20 mouse cellular contexts compared by ENCODE assay signal in the genomic region with DNA sequence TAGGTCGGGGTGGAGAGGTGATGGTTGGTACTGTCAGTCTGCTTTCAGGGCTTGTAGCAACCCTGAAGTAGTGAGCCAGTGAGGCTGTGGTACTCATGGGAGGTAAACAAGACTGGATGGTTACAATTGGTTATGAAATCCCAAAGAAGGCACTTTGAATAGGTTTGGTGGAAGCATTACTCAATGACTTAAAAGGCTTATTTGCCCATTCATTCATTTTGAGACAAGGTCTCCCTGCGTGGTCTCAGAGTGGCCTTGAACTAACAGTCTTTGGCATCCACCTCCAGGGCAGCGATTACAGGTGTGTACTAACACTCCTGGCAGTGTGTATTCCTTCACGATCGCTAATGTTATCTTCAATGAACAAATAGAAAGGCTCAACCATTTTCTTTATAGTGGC. TPM values are rescaled to one million over a fixed set of nuclear protein-coding genes. Genes with fewer than 3 reads are reported as not detected.
A peak's percentile ranks its signal among the peaks of the same experiment; 100 is the strongest.
DNase-seq lines count a peak whose midpoint lies in the region; ATAC-seq and TF ChIP-seq lines count a peak whose summit lies in the region.
"Had no signal": no experiment of that assay in that cellular context is flagged by ENCODE, and none has a peak within 500 bp of the region (broad histone marks: within the 10 kb centered on the region; RNA-seq: fewer than 3 reads in every experiment).

No protein-coding gene starts in this region.

- H3K9me3 ChIP-seq in liver, embryonic 13.5 days (replicated peaks) = no peaks in the 10 kb centered on the region
- H3K9me3 ChIP-seq in intestine, embryonic 14.5 days (ENCODE audit: control insufficient read depth, low read length) = no peaks in the 10 kb centered on the region
- H3K9me3 ChIP-seq in intestine, embryonic 16.5 days (ENCODE audit: control insufficient read depth, low read length) = no peaks in the 10 kb centered on the region
- H3K9me3 ChIP-seq in hindbrain, postnatal 0 days (ENCODE audit: low read length) = no peaks in the 10 kb centered on the region
- H3K9me3 ChIP-seq: embryonic facial prominence, embryonic 15.5 days; forebrain, embryonic 10.5 days; heart, embryonic 12.5 days; hindbrain, embryonic 10.5 days had no signal

- H3K36me3 ChIP-seq in liver, embryonic 13.5 days = peaks cover 9% of the 10 kb centered on the region; the same call in 1 of the 2 replicates
- H3K36me3 ChIP-seq in intestine, embryonic 14.5 days (ENCODE audit: control insufficient read depth, insufficient read depth, low read length) = no peaks in the 10 kb centered on the region
- no peaks in the 10 kb centered on the region for H3K36me3 ChIP-seq in intestine, embryonic 16.5 days (ENCODE audit: control insufficient read depth, insufficient read depth, low read length)
- H3K36me3 ChIP-seq in hindbrain, postnatal 0 days (ENCODE audit: insufficient read depth, low read length) = no peaks in the 10 kb centered on the region
- H3K36me3 ChIP-seq: embryonic facial prominence, embryonic 15.5 days; heart, embryonic 12.5 days had no signal

- peak overlapping the region; percentile 36; the same call in 1 of the 2 replicates for H3K27ac ChIP-seq in liver, embryonic 13.5 days
- H3K27ac ChIP-seq in intestine, embryonic 14.5 days (ENCODE audit: low read depth) = 0 out of 2 replicates have a peak overlapping the region, but pooled peaks have one; percentile 7
- peak overlapping the region; percentile 47 for H3K27ac ChIP-seq in intestine, embryonic 16.5 days (ENCODE audit: low read length)
- no peak overlapping the region for H3K27ac ChIP-seq in hindbrain, postnatal 0 days
- H3K27ac ChIP-seq: embryonic facial prominence, embryonic 15.5 days; forebrain, embryonic 10.5 days; hindbrain, embryonic 10.5 days had no signal

- 74% methylated on average over 5 of the region's 5 CpGs for WGBS in liver, embryonic 13.5 days (ENCODE audit: insufficient replicate concordance)
- 69% methylated on average over 5 of the region's 5 CpGs for WGBS in intestine, embryonic 14.5 days
- 62% methylated on average over 5 of the region's 5 CpGs for WGBS in intestine, embryonic 16.5 days
- WGBS in hindbrain, postnatal 0 days = 89% methylated on average over 5 of the region's 5 CpGs

- H3K9ac ChIP-seq in liver, embryonic 13.5 days = no peak overlapping the region
- H3K9ac ChIP-seq in intestine, embryonic 14.5 days (ENCODE audit: low read length) = no peak overlapping the region
- no peak overlapping the region for H3K9ac ChIP-seq in intestine, embryonic 16.5 days (ENCODE audit: low read depth, low read length)
- no peak overlapping the region for H3K9ac ChIP-seq in hindbrain, postnatal 0 days (replicated peaks; ENCODE audit: low read length)
- H3K9ac ChIP-seq: embryonic facial prominence, embryonic 15.5 days; heart, embryonic 12.5 days had no signal

- DNase-seq in liver, embryonic 13.5 days = no peak
- no peak for DNase-seq in liver
- DNase-seq in lung, postnatal 25 days (ENCODE audit: low spot score) = peak; percentile 14
- DNase-seq in lung, postnatal 36 days = no peak
- DNase-seq in intestine, embryonic 14.5 days (ENCODE audit: low spot score) = no peak
- DNase-seq in hindbrain, postnatal 0 days (ENCODE audit: low spot score) = no peak
- no peak for DNase-seq in left cerebral cortex, postnatal 4 days
- DNase-seq: cerebellum, adult 11 months; cerebellum, adult 8-10 months; cerebellum, postnatal 14 days; embryo, embryonic 11 days; gastrocnemius, adult 2 months; gastrocnemius, postnatal 25 days had no signal

- intact Hi-C loops in left cerebral cortex, postnatal 4 days (cut with DNase I) = no loop called here

- no peaks in the 10 kb centered on the region for H3K27me3 ChIP-seq in liver, embryonic 13.5 days
- no peaks in the 10 kb centered on the region for H3K27me3 ChIP-seq in intestine, embryonic 14.5 days (replicated peaks; ENCODE audit: control insufficient read depth, insufficient read depth, low read length)
- H3K27me3 ChIP-seq in intestine, embryonic 16.5 days (replicated peaks; ENCODE audit: control insufficient read depth, insufficient read depth, low read length) = no peaks in the 10 kb centered on the region
- no peaks in the 10 kb centered on the region for H3K27me3 ChIP-seq in hindbrain, postnatal 0 days (ENCODE audit: insufficient read depth, low read length)
- H3K27me3 ChIP-seq: embryonic facial prominence, embryonic 15.5 days; heart, embryonic 12.5 days had no signal

- no peak overlapping the region for H3K4me2 ChIP-seq in liver, embryonic 13.5 days
- no peak overlapping the region for H3K4me2 ChIP-seq in intestine, embryonic 14.5 days (ENCODE audit: low read length)
- H3K4me2 ChIP-seq in intestine, embryonic 16.5 days (ENCODE audit: low read depth, low read length) = no peak overlapping the region
- H3K4me2 ChIP-seq in hindbrain, postnatal 0 days (ENCODE audit: low read depth, low read length) = no peak overlapping the region
- H3K4me2 ChIP-seq: embryonic facial prominence, embryonic 15.5 days; heart, embryonic 12.5 days had no signal

- no peak for ATAC-seq in liver, embryonic 13.5 days (ENCODE audit: low read depth)
- no peak for ATAC-seq in intestine, embryonic 14.5 days (replicated peaks; ENCODE audit: low FRiP score, low TSS enrichment, low read depth)
- no peak for ATAC-seq in intestine, embryonic 16.5 days
- no peak for ATAC-seq in hindbrain, postnatal 0 days
- ATAC-seq: forebrain, embryonic 14.5 days had no signal

- no peak overlapping the region for H3K4me3 ChIP-seq in liver, embryonic 13.5 days (replicated peaks)
- H3K4me3 ChIP-seq in intestine, embryonic 14.5 days (ENCODE audit: low read depth, low read length) = no peak overlapping the region
- H3K4me3 ChIP-seq in intestine, embryonic 16.5 days (ENCODE audit: low read length) = no peak overlapping the region
- H3K4me3 ChIP-seq in hindbrain, postnatal 0 days (ENCODE audit: low read length) = no peak overlapping the region
- H3K4me3 ChIP-seq: embryonic facial prominence, embryonic 15.5 days; erythroblast, embryonic 14.5 days; forebrain, embryonic 10.5 days; gastrocnemius, adult 2 months; heart, embryonic 12.5 days; hindbrain, embryonic 10.5 days had no signal

- TF ChIP-seq CTCF in hindbrain, postnatal 0 days (IDR thresholded peaks at IDR 0.05; ENCODE audit: low read depth) = no peak

- H3K4me1 ChIP-seq in liver, embryonic 13.5 days (replicated peaks) = peaks cover 79% of the 10 kb centered on the region
- peaks cover 35% of the 10 kb centered on the region for H3K4me1 ChIP-seq in intestine, embryonic 14.5 days (replicated peaks; ENCODE audit: control insufficient read depth, insufficient read depth, low read length)
- H3K4me1 ChIP-seq in intestine, embryonic 16.5 days (ENCODE audit: control insufficient read depth, insufficient read depth, low read length) = peaks cover 46% of the 10 kb centered on the region
- H3K4me1 ChIP-seq in hindbrain, postnatal 0 days (ENCODE audit: insufficient read depth, low read length) = 0 out of 2 replicates have a peak, but pooled peaks cover 6% of the 10 kb centered on the region

RNA-seq across cellular contexts. Expression of a gene that starts 4.7 kb away (rescaled TPM):
- 19.5 and 28.1 TPM in 2 replicates for polyA plus RNA-seq in liver, embryonic 13.5 days (2015; fragmentation: Nextera tagmentation; extraction: Ambion mirVana)
- polyA plus RNA-seq in intestine, embryonic 14.5 days (2014; fragmentation: Nextera tagmentation; extraction: Ambion mirVana) = 51.0 and 52.3 TPM in 2 replicates
- 46.0 and 49.3 TPM in 2 replicates for polyA plus RNA-seq in intestine, embryonic 16.5 days (2015; fragmentation: Nextera tagmentation; extraction: Ambion mirVana)
- total RNA-seq in hindbrain, postnatal 0 days (2014; rRNA removed) = 51.5 and 74.1 TPM in 2 replicates
- polyA plus RNA-seq in hindbrain, postnatal 0 days (2015; fragmentation: Nextera tagmentation; extraction: Ambion mirVana) = 63.5 and 64.8 TPM in 2 replicates
- total RNA-seq in left cerebral cortex, postnatal 4 days (2021) = 100 to 1,000 TPM; 120 to 129 TPM

RNA-seq across cellular contexts. Expression of a gene that starts 10.8 kb away (rescaled TPM):
- 4.3 and 4.7 TPM in 2 replicates for polyA plus RNA-seq in liver, embryonic 13.5 days (2015; fragmentation: Nextera tagmentation; extraction: Ambion mirVana)
- 19.2 and 22.0 TPM in 2 replicates for polyA plus RNA-seq in intestine, embryonic 14.5 days (2014; fragmentation: Nextera tagmentation; extraction: Ambion mirVana)
- 13.5 and 13.9 TPM in 2 replicates for polyA plus RNA-seq in intestine, embryonic 16.5 days (2015; fragmentation: Nextera tagmentation; extraction: Ambion mirVana)
- 13.6 and 16.7 TPM in 2 replicates for total RNA-seq in hindbrain, postnatal 0 days (2014; rRNA removed)
- polyA plus RNA-seq in hindbrain, postnatal 0 days (2015; fragmentation: Nextera tagmentation; extraction: Ambion mirVana) = 21.1 and 22.5 TPM in 2 replicates
- total RNA-seq in left cerebral cortex, postnatal 4 days (2021) = 10 to 100 TPM; 49.6 to 52.0 TPM

RNA-seq across cellular contexts. Expression of a gene that starts 44.3 kb away (rescaled TPM):
- polyA plus RNA-seq in liver, embryonic 13.5 days (2015; fragmentation: Nextera tagmentation; extraction: Ambion mirVana) = 16.3 and 21.2 TPM in 2 replicates
- 59.9 and 63.1 TPM in 2 replicates for polyA plus RNA-seq in intestine, embryonic 14.5 days (2014; fragmentation: Nextera tagmentation; extraction: Ambion mirVana)
- 30.7 and 31.6 TPM in 2 replicates for polyA plus RNA-seq in intestine, embryonic 16.5 days (2015; fragmentation: Nextera tagmentation; extraction: Ambion mirVana)
- 28.0 and 33.3 TPM in 2 replicates for total RNA-seq in hindbrain, postnatal 0 days (2014; rRNA removed)
- 20.9 and 23.4 TPM in 2 replicates for polyA plus RNA-seq in hindbrain, postnatal 0 days (2015; fragmentation: Nextera tagmentation; extraction: Ambion mirVana)
- 10 to 100 TPM; 38.1 to 41.0 TPM for total RNA-seq in left cerebral cortex, postnatal 4 days (2021)
